In genomic region chr6:67073929-67074328, GRCm38 (mm10) we compare ENCODE assay signal across 21 mouse cellular contexts.
"Had no signal": no experiment of that assay in that cellular context is flagged by ENCODE, and none has a peak within 500 bp of the region (broad histone marks: within the 10 kb centered on the region; RNA-seq: fewer than 3 reads in every experiment).

No protein-coding gene starts in this region.

- H3K36me3 ChIP-seq: limb, embryonic 12.5 days; limb, embryonic 15.5 days; neural tube, embryonic 12.5 days; stomach, embryonic 15.5 days had no signal

- ATAC-seq: liver, postnatal 0 days had no signal

- H3K4me3 ChIP-seq: layer of hippocampus, adult 2 months; left cerebral cortex, adult 2 months; limb, embryonic 12.5 days; limb, embryonic 15.5 days; neural tube, embryonic 12.5 days; stomach, embryonic 15.5 days had no signal

- H3K4me1 ChIP-seq: neural tube, embryonic 12.5 days had no signal

- H3K27me3 ChIP-seq: limb, embryonic 12.5 days; limb, embryonic 15.5 days; neural tube, embryonic 12.5 days; stomach, embryonic 15.5 days had no signal

- DNase-seq: kidney, adult 11 months; kidney, postnatal 14 days; layer of hippocampus, postnatal 36 days; left cerebral cortex, postnatal 4 days; liver, postnatal 0 days; lung, embryonic 14.5 days; lung, postnatal 14 days; midbrain, embryonic 14.5 days; retina, postnatal 1 day; right cerebral cortex, postnatal 25 days; spleen, adult 18-20 months; thymus, postnatal 25 days had no signal

- H3K27ac ChIP-seq: layer of hippocampus, adult 2 months; left cerebral cortex, adult 2 months; limb, embryonic 12.5 days; limb, embryonic 15.5 days; liver, embryonic 14.5 days; neural tube, embryonic 12.5 days; stomach, embryonic 15.5 days had no signal

- H3K9me3 ChIP-seq: limb, embryonic 12.5 days; limb, embryonic 15.5 days; neural tube, embryonic 12.5 days; stomach, embryonic 15.5 days had no signal

- H3K4me2 ChIP-seq: limb, embryonic 12.5 days; limb, embryonic 15.5 days; liver, embryonic 11.5 days; lung, embryonic 14.5 days; midbrain, embryonic 11.5 days; neural tube, embryonic 12.5 days; stomach, embryonic 15.5 days had no signal

- H3K9ac ChIP-seq: limb, embryonic 12.5 days; limb, embryonic 15.5 days; liver, embryonic 14.5 days; liver, postnatal 0 days; lung, embryonic 14.5 days; neural tube, embryonic 12.5 days; stomach, embryonic 15.5 days had no signal
